Mouse (Mus musculus) embryonic facial prominence, embryonic 15.5 days (tissue): ENCODE measurements at regions not wholly inside any gene's neighbourhood (a gene's known extent, or its start where the extent isn't known, plus 50 kb on each side); places are given as distances from the start of the nearest gene placed in this dataset.

Experiments
- ATAC-seq: fragments of 200-750 bp; cut with Nextera tagmentation; 2 replicates; pipeline ENCODE4 v1.8.0; 2017; ENCODE audit warnings: low read depth, moderate TSS enrichment; ENCODE audit not compliant: insufficient number of reproducible peaks, low FRiP score, low TSS enrichment
- H3K27ac ChIP-seq: fragments of 300-500 bp; sonication (generic); replicated peaks from 2 replicates; pipeline ENCODE4 v1.5.1; 2015; ENCODE audit warnings: mild to moderate bottlenecking, inconsistent platforms
- H3K27me3 ChIP-seq: fragments of 300-500 bp; sonication (generic); 2 replicates; pipeline ENCODE4 v1.6.1; 2015; ENCODE audit warnings: inconsistent platforms
- H3K36me3 ChIP-seq: fragments of 300-500 bp; sonication (generic); 2 replicates; pipeline ENCODE4 v1.6.1; 2015; ENCODE audit warnings: mild to moderate bottlenecking, inconsistent platforms
- H3K4me1 ChIP-seq: fragments of 300-500 bp; sonication (generic); 2 replicates; pipeline ENCODE4 v1.6.1; 2015; ENCODE audit warnings: inconsistent platforms
- H3K4me2 ChIP-seq: fragments of 300-500 bp; sonication (generic); replicated peaks from 2 replicates; pipeline ENCODE4 v1.6.1; 2015; ENCODE audit warnings: mild to moderate bottlenecking, inconsistent platforms
- H3K4me3 ChIP-seq: fragments of 300-500 bp; sonication (generic); replicated peaks from 2 replicates; pipeline ENCODE4 v1.5.1; 2015; ENCODE audit warnings: mild to moderate bottlenecking, inconsistent platforms
- H3K9ac ChIP-seq: fragments of 300-500 bp; sonication (generic); 2 replicates; pipeline ENCODE4 v1.6.1; 2015; ENCODE audit warnings: inconsistent platforms
- H3K9me3 ChIP-seq: fragments of 300-500 bp; sonication (generic); replicated peaks from 2 replicates; pipeline ENCODE4 v1.6.1; 2016; ENCODE audit warnings: inconsistent platforms
- WGBS: fragments of 180-500 bp; shearing (Covaris S2); methylation state at CpG from one replicate; pipeline ENCODE4 v1.1.7; 2015; 5-methylcytosine and 5-hydroxymethylcytosine counted together

GRCm38 (mm10) chr14:100880103-100880502, 320.0 kb downstream of the Prr30 start:
- Histone ChIP-seq H3K9ac (no peak overlapping the region), H3K27me3 (no peaks in the 10 kb centered on the region), H3K4me3 (no peak overlapping the region), H3K9me3 (no peaks in the 10 kb centered on the region), H3K27ac (no peak overlapping the region), H3K4me2 (no peak overlapping the region), H3K4me1 (no peaks in the 10 kb centered on the region), H3K36me3 (no peaks in the 10 kb centered on the region)
- no peak for ATAC-seq
- 56% methylated on average over 2 of the region's 2 CpGs for WGBS

GRCm38 (mm10) chr14:100867790-100868189, 332.3 kb downstream of the Prr30 start:
- Histone ChIP-seq H3K9ac (no peak overlapping the region), H3K36me3 (no peaks in the 10 kb centered on the region), H3K27me3 (no peaks in the 10 kb centered on the region), H3K9me3 (no peaks in the 10 kb centered on the region), H3K4me2 (no peak overlapping the region), H3K4me1 (no peaks in the 10 kb centered on the region), H3K27ac (no peak overlapping the region), H3K4me3 (no peak overlapping the region)
- 43% methylated on average over 3 of the region's 3 CpGs for WGBS
- no peak for ATAC-seq

GRCm38 (mm10) chr14:100864792-100865191, 335.3 kb downstream of the Prr30 start:
- H3K36me3 ChIP-seq = no peaks in the 10 kb centered on the region
- no peak for ATAC-seq
- 85% methylated on average over 2 of the region's 2 CpGs for WGBS
- H3K4me3 ChIP-seq = no peak overlapping the region
- no peaks in the 10 kb centered on the region for H3K4me1 ChIP-seq
- H3K4me2 ChIP-seq = no peak overlapping the region
- no peaks in the 10 kb centered on the region for H3K9me3 ChIP-seq
- H3K27ac ChIP-seq = no peak overlapping the region
- no peaks in the 10 kb centered on the region for H3K27me3 ChIP-seq
- no peak overlapping the region for H3K9ac ChIP-seq

- H3K36me3 ChIP-seq = no peaks in the 10 kb centered on the region
- no peak overlapping the region for H3K9ac ChIP-seq
- H3K4me1 ChIP-seq = no peaks in the 10 kb centered on the region
- no peak overlapping the region for H3K4me3 ChIP-seq
- no peak for ATAC-seq
- H3K4me2 ChIP-seq = no peak overlapping the region
- H3K9me3 ChIP-seq = no peaks in the 10 kb centered on the region
- no peaks in the 10 kb centered on the region for H3K27me3 ChIP-seq
- no peak overlapping the region for H3K27ac ChIP-seq
- 78% methylated on average over 1 of the region's 1 CpGs for WGBS
These were observed 336.0 kb downstream of the Prr30 start for GRCm38 (mm10) chr14:100864164-100864563.

- 64% methylated on average over 3 of the region's 3 CpGs for WGBS
- Histone ChIP-seq H3K4me3 (no peak overlapping the region), H3K4me2 (no peak overlapping the region), H3K9ac (no peak overlapping the region), H3K27ac (no peak overlapping the region), H3K36me3 (no peaks in the 10 kb centered on the region), H3K27me3 (no peaks in the 10 kb centered on the region), H3K4me1 (no peaks in the 10 kb centered on the region), H3K9me3 (no peaks in the 10 kb centered on the region)
- ATAC-seq = no peak
These were observed 357.3 kb downstream of the Prr30 start for GRCm38 (mm10) chr14:100842828-100843227.
